Mouse (Mus musculus) testis, adult 2 months (tissue): ENCODE data around the gene Eif4a3.

Source experiments
- CTCF ChIP-seq: fragments of 200-500 bp; IDR thresholded peaks from 2 replicates; pipeline ENCODE4 v1.5.1; 2012; ENCODE audit warnings: low read depth, mild to moderate bottlenecking, inconsistent platforms, low read length, moderate library complexity; ENCODE audit not compliant: control insufficient read depth, insufficient read depth, insufficient replicate concordance
- POLR2A ChIP-seq: fragments of 200-500 bp; IDR thresholded peaks from 2 replicates; pipeline ENCODE4 v1.6.1; 2012; ENCODE audit warnings: low read depth, mild to moderate bottlenecking, inconsistent platforms, low read length, moderate library complexity; ENCODE audit not compliant: control insufficient read depth

GRCm38 (mm10) chr11:119347125-119347524 is 47.2 kb upstream of the Eif4a3 start:
- no peak for TF ChIP-seq CTCF
- TF ChIP-seq POLR2A, result no peak
